Mouse (Mus musculus) retina, postnatal 1 day (tissue): ENCODE measurements at regions not wholly inside any gene's neighbourhood (a gene's known extent, or its start where the extent isn't known, plus 50 kb on each side); places are given as distances from the start of the nearest gene placed in this dataset.

Source experiments
- DNase-seq: peaks from one replicate; pipeline ENCODE4 v3.0.0-alpha.2; 2012

DNA sequence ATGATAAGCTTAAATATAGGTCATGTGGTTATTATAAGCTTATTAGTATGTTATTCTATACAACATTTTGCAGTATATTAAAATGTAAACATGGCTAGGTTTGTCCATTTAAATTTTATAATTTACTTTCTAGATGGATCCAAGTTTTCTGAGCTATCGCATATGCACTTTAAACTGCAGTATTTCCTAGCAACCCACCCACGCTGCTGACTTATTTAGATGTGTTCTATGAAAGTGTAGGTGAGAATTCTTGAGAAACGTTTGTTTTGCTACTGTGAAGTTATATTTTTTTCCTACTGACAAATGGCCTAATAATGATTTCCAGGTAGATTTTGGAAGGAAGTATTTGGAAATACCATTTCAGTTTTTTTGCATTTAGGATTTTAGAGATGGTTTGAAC lies 308.0 kb downstream of the Gbe1 start:
- DNase-seq = no peak

- DNase-seq = no peak
These were observed 330.0 kb downstream of the Gbe1 start for GRCm38 (mm10) chr16:70643630-70644264.

- DNase-seq = no peak
These were observed 331.0 kb downstream of the Gbe1 start for GRCm38 (mm10) chr16:70644695-70645279.

- DNase-seq = peak; percentile 33
These were observed 340.8 kb downstream of the Gbe1 start for GRCm38 (mm10) chr16:70654429-70655081.

DNA sequence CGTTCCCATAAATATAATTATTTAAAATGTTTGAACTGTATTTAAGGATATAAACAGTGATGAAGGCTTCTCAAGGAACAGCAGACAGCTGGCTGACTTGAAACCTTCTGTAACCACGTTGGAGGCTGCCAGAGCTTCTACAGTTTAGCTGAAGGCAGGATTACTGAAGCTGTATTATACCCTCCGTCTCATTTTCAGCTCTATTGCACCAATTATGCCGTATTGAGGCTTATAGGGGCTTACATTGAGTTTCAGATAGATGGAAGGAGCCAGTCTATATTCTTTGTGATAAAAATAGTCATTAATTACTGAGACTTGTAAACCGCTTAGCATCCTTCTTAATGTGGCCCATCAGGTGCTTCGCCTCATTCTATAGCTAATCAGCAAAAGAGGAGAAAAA lies 376.1 kb downstream of the Gbe1 start:
- DNase-seq = peak; percentile 78

- DNase-seq = peak; percentile 37
These were observed 411.1 kb downstream of the Gbe1 start for GRCm38 (mm10) chr16:70724722-70725284.

- peak; percentile 40 for DNase-seq
These were observed 411.6 kb downstream of the Gbe1 start for GRCm38 (mm10) chr16:70725291-70725801.

DNA sequence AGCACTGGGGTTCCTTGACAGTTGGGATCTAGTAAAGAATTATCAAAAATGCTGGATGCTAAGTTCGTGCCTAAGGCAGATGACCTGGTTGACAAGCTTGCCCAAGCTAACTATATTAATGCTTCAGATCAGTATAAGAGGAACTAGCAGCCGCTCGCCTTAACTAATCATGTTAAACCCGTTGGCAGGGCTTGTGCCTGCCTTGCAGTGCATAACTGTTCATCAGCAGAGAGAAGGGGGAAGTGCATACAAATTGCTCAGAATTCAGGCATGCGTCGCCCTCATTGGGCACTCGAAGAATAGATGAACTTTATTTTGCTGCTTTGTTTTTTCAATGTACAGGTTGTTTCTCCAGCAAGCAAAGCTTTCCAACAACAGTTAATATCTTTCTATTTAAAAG lies 419.3 kb downstream of the Gbe1 start:
- DNase-seq = peak; percentile 13

DNA sequence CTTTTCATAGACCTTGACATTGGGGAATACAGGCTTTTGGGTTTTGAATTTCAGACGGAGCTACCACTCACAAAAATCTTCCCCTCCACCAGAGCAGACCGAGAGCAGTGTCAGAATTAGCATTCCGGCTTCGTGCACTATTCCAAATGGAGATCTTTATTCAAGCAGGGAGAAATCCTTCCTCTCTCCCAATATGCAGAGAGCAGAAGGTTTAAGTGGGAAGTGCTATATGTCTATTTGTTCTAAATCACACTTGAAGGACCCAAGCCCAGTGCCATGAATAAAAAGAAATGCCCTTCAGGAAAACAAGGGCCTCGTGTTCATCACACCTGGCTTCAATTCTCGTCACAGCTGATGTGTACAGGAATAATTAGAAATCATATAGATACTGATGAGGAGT lies 426.3 kb downstream of the Gbe1 start:
- no peak for DNase-seq

GRCm38 (mm10) chr16:70754228-70754627 lies 440.5 kb downstream of the Gbe1 start:
- DNase-seq = no peak

DNA sequence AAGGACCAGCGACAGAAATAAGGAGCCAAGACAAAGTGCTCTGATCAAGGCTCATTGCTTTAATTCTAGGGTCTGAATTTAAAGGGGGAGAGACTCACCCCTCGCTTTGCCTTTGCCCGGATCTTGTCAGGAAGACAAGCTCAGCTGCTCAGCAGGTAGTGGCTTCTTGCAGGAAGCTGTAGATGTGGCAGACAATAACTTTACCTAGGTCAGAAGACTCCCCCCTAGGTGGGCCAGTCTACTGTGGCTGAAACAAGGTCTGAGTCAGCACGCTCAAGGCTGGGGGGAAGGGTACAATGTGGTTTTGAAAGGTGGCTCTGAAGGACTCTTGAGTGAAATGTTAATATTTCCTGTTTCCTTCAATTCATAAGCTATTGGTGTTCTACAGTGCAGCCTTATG lies 484.3 kb downstream of the Gbe1 start:
- no peak for DNase-seq

DNA sequence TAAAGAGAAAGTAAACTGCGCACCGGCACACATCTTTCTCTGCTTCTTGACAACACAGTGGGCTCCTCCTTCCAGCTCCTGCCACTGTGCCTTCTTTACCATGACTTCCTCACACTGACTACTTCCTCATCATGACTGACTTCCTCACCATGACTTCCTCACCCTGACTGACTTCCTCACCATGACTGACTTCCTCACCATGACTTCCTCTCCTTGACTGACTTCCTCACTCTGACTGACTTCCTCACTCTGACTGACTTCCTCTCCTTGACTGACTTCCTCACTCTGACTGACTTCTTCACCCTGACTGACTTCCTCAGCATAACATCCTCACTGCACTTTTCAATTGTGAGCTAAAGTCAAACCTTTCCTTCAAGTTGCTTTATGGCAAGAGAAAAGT lies 489.8 kb downstream of the Gbe1 start:
- no peak for DNase-seq

- no peak for DNase-seq
These were observed 512.2 kb downstream of the Gbe1 start for GRCm38 (mm10) chr16:70825910-70826309.

DNA sequence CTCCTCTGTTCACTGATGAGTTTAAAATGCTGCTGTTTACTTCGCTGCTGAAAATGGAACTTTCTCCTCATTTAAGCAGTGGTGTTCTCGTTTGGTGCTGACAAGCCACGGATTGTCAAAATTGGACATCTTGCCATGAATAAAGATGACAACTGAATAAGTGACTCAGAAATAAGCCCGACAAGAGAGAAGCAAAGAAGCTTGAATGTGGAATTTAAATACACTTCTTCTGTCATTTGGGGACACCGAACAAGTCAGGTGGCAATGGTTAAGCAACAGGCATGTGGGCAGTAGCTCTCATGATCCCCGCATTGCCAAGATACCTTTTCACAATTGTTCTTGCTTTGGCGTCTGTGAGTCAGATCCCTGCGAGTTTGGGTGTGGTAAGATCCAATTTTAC lies 521.3 kb downstream of the Gbe1 start:
- DNase-seq = no peak

GRCm38 (mm10) chr16:70838139-70838538 lies 524.4 kb downstream of the Gbe1 start:
- peak; percentile 17 for DNase-seq

GRCm38 (mm10) chr16:70868241-70868640 lies 554.5 kb downstream of the Gbe1 start:
- DNase-seq = peak; percentile 36

- peak; percentile 31 for DNase-seq
These were observed 555.5 kb downstream of the Gbe1 start for GRCm38 (mm10) chr16:70869205-70869604.

DNA sequence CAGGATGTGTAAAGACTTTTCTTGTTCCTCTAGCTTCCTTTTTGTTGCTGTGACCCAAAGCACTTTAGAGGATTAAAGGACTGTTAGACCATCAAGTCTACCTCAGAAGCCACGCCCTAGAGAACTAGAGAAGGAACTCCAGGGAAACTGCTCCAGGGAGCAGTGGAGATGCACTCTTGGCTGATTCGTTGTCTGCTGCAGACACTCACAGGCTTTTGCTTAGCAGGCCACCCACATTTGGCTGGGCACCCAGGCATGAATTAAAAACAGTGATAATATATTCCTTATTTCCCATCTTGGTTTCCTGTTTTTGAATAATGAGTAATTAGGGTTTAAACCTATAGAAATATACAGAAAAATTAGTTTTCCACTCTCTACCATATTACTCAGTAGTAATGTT lies 560.3 kb downstream of the Gbe1 start:
- no peak for DNase-seq

- DNase-seq = no peak
These were observed 566.9 kb downstream of the Gbe1 start for GRCm38 (mm10) chr16:70880678-70881077.

GRCm38 (mm10) chr16:70881098-70881850 lies 567.5 kb downstream of the Gbe1 start:
- DNase-seq = no peak

DNA sequence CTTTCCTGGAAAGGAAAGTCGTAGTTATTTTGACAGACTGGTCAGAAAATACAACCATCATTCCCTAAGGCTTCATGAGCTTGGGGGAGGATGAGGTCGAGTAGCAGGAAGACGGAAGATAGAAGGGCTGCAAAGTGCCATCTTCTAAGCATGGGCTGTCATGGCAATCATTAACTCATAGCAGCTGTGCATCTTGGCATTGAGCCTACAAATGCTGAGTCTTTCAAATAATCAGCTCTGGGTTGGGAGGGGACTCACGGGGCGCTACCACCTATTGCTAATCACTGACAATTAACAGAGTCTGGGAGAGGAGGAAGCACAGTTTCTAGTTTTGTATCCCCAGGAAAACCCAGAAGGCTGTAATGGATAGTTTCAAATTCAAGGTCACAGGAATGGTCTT lies 586.3 kb downstream of the Gbe1 start:
- peak; percentile 20 for DNase-seq

GRCm38 (mm10) chr16:70920047-70920446 lies 606.3 kb downstream of the Gbe1 start:
- no peak for DNase-seq

DNA sequence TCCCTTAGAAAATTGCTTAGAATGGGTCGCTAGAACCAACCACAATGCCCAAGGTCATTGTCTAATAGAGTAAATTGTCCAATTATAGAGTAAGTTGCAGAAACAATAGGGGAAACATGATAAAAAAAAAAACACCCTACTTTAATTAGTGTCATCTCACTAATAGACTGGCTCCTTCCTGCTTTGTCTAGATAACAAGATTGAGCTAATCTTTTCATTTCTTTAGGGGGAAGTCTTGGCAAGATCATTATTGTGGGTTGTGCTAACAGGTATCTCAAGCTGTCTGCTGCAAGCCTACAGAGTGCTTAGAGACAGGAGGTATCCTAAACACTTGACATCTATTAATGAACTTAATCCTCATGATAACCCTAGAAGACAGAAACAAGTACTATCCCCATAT lies 615.9 kb downstream of the Gbe1 start:
- no peak for DNase-seq
